Mouse (Mus musculus) hindbrain, embryonic 16.5 days (tissue): Measurements from ENCODE around the gene Eif4g1. TPM values are rescaled to one million over a fixed set of nuclear protein-coding genes. Genes with fewer than 3 reads are reported as not detected.

Experiments used
- ATAC-seq: fragments of 200-750 bp; cut with Nextera tagmentation; 2 replicates; pipeline ENCODE4 v1.8.0; 2017; ENCODE audit warnings: moderate TSS enrichment, moderate library complexity
- H3K27ac ChIP-seq: fragments of 300-500 bp; sonication (generic); 2 replicates; pipeline ENCODE4 v1.5.1; 2014; ENCODE audit warnings: low read depth, mild to moderate bottlenecking, control low read depth, low read length, moderate library complexity
- H3K27me3 ChIP-seq: fragments of 300-500 bp; sonication (generic); replicated peaks from 2 replicates; pipeline ENCODE4 v1.6.1; 2014; ENCODE audit warnings: low read length; ENCODE audit not compliant: control insufficient read depth, insufficient read depth
- H3K36me3 ChIP-seq: fragments of 300-500 bp; sonication (generic); 2 replicates; pipeline ENCODE4 v1.6.1; 2014; ENCODE audit warnings: mild to moderate bottlenecking, low read length, moderate library complexity, mixed read lengths; ENCODE audit not compliant: control insufficient read depth, insufficient read depth
- H3K4me1 ChIP-seq: fragments of 300-500 bp; sonication (generic); 2 replicates; pipeline ENCODE4 v1.6.1; 2014; ENCODE audit warnings: low read depth, low read length; ENCODE audit not compliant: control insufficient read depth, insufficient read depth
- H3K4me2 ChIP-seq: fragments of 300-500 bp; sonication (generic); 2 replicates; pipeline ENCODE4 v1.6.1; 2014; ENCODE audit warnings: mild to moderate bottlenecking, low read length, control low read depth, moderate library complexity
- H3K4me3 ChIP-seq: fragments of 300-500 bp; sonication (generic); 2 replicates; pipeline ENCODE4 v1.5.1; 2014; ENCODE audit warnings: mild to moderate bottlenecking, low read length, control low read depth, moderate library complexity
- H3K9ac ChIP-seq: fragments of 300-500 bp; sonication (generic); 2 replicates; pipeline ENCODE4 v1.6.1; 2014; ENCODE audit warnings: low read depth, mild to moderate bottlenecking, control low read depth, low read length, moderate library complexity
- H3K9me3 ChIP-seq: fragments of 300-500 bp; sonication (generic); 2 replicates; pipeline ENCODE4 v1.6.1; 2014; ENCODE audit warnings: mild to moderate bottlenecking, low read length, moderate library complexity; ENCODE audit not compliant: control insufficient read depth
- WGBS: fragments of 180-500 bp; shearing (Covaris S2); extraction: QIAGEN DNeasy Blood & Tissue Kit; methylation state at CpG from one replicate; pipeline ENCODE4 v1.1.7; 2014; 5-methylcytosine and 5-hydroxymethylcytosine counted together
- polyA plus RNA-seq: library from polyadenylated mRNA; unstranded; fragments of >200 nt; fragmentation: Nextera tagmentation; extraction: Ambion mirVana; gene quantifications from 2 replicates; pipeline ENCODE4 v1.2.1, GENCODE M21; 2015

The Eif4g1 gene
- polyA plus RNA-seq, 1 experiment from 2014 or later: 133 TPM

DNA sequence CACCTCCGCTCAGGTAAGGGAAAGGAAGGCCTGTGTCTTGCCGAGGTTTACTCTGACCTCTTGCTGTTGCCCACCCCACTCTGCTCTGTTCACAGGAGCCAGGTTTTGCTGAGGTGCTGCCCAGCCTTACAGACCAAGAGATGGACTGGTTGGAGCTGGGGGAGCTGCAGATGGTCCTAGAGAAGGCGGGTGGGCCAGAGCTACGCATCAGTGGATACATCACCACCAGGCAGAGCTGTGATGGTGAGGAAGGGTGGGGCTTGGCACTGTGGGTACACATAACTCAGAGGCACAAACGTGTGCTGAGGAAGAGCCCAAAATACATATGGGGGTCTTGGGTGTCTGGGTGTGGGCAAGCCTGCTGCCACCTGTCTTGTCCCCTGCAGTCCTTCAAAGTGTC is 67.5 kb downstream of the Eif4g1 start:
- no peak for ATAC-seq
- 80% methylated on average over 5 of the region's 5 CpGs for WGBS
- Histone ChIP-seq H3K9me3 (no peaks in the 10 kb centered on the region), H3K27me3 (peaks cover 15% of the 10 kb centered on the region), H3K4me2 (no peak overlapping the region), H3K36me3 (peaks cover 13% of the 10 kb centered on the region), H3K27ac (no peak overlapping the region), H3K4me3 (no peak overlapping the region), H3K9ac (no peak overlapping the region), H3K4me1 (peaks cover 12% of the 10 kb centered on the region)

DNA sequence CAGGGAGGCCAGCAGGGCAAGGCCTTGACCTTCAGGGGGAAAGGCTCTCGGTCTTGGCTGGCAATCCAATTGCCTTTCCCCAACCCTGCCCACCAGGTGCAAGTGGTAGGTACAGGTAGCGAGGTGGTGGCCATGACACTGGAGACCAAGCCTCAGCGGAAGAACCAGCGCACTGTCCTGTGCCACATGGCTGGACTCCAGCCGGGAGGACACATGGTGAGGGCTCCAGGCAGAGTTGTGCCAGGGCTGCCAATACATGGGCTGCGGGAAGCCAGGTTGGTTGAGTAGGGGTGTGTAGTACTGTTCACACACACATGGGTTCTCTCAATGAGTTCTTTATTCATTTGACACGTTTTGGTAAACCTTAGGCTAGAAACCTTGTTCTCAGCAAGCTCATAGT is 68.1 kb downstream of the Eif4g1 start:
- Histone ChIP-seq H3K4me2 (no peak overlapping the region), H3K4me1 (peaks cover 12% of the 10 kb centered on the region), H3K9ac (no peak overlapping the region), H3K27ac (no peak overlapping the region), H3K36me3 (peaks cover 13% of the 10 kb centered on the region), H3K27me3 (peaks cover 15% of the 10 kb centered on the region), H3K9me3 (no peaks in the 10 kb centered on the region), H3K4me3 (no peak overlapping the region)
- WGBS: 89% methylated on average over 7 of the region's 7 CpGs
- ATAC-seq: no peak

DNA sequence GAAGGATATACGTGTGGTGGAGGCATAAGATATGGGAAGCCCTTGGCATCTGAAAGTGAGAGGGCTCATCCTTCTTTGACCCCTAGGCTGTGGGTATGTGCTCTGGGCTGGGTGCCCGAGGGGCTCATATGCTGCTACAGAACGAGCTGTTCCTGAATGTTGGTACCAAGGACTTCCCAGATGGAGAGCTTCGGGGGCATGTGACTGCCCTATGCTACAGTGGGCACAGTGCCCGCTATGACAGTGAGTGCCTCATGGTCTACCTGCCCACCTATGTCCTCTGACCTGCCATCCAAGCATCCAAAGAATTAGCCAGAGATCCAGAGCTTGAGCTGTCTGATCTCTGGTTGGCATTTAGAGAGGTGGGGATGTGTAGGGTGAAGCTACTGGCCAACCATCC is 68.7 kb downstream of the Eif4g1 start:
- Histone ChIP-seq H3K4me1 (peaks cover 12% of the 10 kb centered on the region), H3K4me2 (no peak overlapping the region), H3K27ac (no peak overlapping the region), H3K36me3 (peaks cover 13% of the 10 kb centered on the region), H3K27me3 (peaks cover 15% of the 10 kb centered on the region), H3K9ac (no peak overlapping the region), H3K9me3 (no peaks in the 10 kb centered on the region), H3K4me3 (no peak overlapping the region)
- 93% methylated on average over 5 of the region's 5 CpGs for WGBS
- no peak for ATAC-seq

DNA sequence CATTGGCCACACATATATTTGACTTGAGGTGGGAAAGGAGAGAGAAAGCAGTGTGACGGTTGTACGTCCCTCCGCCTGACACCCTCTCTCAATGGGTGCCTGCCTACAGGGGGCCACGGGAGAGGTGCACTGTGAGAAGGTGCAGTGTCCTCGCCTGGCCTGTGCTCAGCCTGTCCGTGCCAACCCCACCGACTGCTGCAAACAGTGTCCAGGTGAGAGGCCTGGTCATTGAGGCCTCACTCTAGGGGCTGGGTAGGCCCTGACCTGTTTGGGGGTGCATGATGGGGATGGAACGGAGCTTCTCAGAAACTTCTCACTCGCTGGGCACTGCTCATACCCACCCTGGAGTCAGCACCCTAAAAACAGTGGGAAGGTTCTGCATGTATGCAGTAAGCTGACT is 71.7 kb downstream of the Eif4g1 start:
- H3K27me3 ChIP-seq: peaks cover 11% of the 10 kb centered on the region
- H3K36me3 ChIP-seq: peaks cover 13% of the 10 kb centered on the region
- ATAC-seq: no peak
- H3K4me3 ChIP-seq: no peak overlapping the region
- H3K27ac ChIP-seq: no peak overlapping the region
- H3K9me3 ChIP-seq: no peaks in the 10 kb centered on the region
- H3K9ac ChIP-seq: no peak overlapping the region
- H3K4me2 ChIP-seq: no peak overlapping the region
- 95% methylated on average over 9 of the region's 9 CpGs for WGBS
- no peaks in the 10 kb centered on the region for H3K4me1 ChIP-seq

Other genes starting within 250 kb of the Eif4g1 start
- gene Abcc5, start 241.9 kb upstream of the Eif4g1 start, polyA plus RNA-seq: 123 and 150 TPM in 2 replicates
- 97.3 and 104 TPM in 2 replicates for gene Eif2b5, start 169.5 kb upstream of the Eif4g1 start, polyA plus RNA-seq
- gene Dvl3, start 151.3 kb upstream of the Eif4g1 start, polyA plus RNA-seq: 28.5 and 40.4 TPM in 2 replicates
- gene Ap2m1, start 132.8 kb upstream of the Eif4g1 start, polyA plus RNA-seq: 1,253 and 1,320 TPM in 2 replicates
- 81.0 and 90.7 TPM in 2 replicates for gene Abcf3, start 119.7 kb upstream of the Eif4g1 start, polyA plus RNA-seq
- gene Vwa5b2, start 78.8 kb upstream of the Eif4g1 start, polyA plus RNA-seq: 31.9 and 36.8 TPM in 2 replicates
- gene Eef1akmt4, start 56.7 kb upstream of the Eif4g1 start, polyA plus RNA-seq: 8.5 and 10.9 TPM in 2 replicates
- not detected in 2 replicates for gene Gm49333, start 56.7 kb upstream of the Eif4g1 start, polyA plus RNA-seq
- gene Alg3, start 56.6 kb upstream of the Eif4g1 start, polyA plus RNA-seq: 43.9 and 44.7 TPM in 2 replicates
- gene Camk2n2, start 47.0 kb upstream of the Eif4g1 start, polyA plus RNA-seq: 43.1 and 44.2 TPM in 2 replicates
- 17.4 and 18.6 TPM in 2 replicates for gene Ece2, start 38.5 kb upstream of the Eif4g1 start, polyA plus RNA-seq
- gene Psmd2, start 16.7 kb upstream of the Eif4g1 start, polyA plus RNA-seq: 372 and 378 TPM in 2 replicates
- 49.6 and 56.7 TPM in 2 replicates for gene Fam131a, start 24.9 kb downstream of the Eif4g1 start, polyA plus RNA-seq
- gene Polr2h, start 49.4 kb downstream of the Eif4g1 start, polyA plus RNA-seq: 87.7 and 94.6 TPM in 2 replicates
- gene Clcn2, start 49.4 kb downstream of the Eif4g1 start, polyA plus RNA-seq: 24.9 and 26.8 TPM in 2 replicates
- 7.3 and 7.5 TPM in 2 replicates for gene Chrd, start 64.8 kb downstream of the Eif4g1 start, polyA plus RNA-seq
- gene Thpo, start 66.2 kb downstream of the Eif4g1 start, polyA plus RNA-seq: 0.93 and 1.4 TPM in 2 replicates